Mouse (Mus musculus) urinary bladder, postnatal 10 days (tissue): Measurements from ENCODE around the gene Tango6.
"Not testable (repeated sequence)": the region's sequence is repeated elsewhere in the genome, so short reads cannot be mapped to it uniquely, and the experiment has no call there.

Source experiments
- DNase-seq: peaks from one replicate; pipeline ENCODE4 v3.0.0; 2022; ENCODE audit warnings: low spot score

The Tango6 gene

GRCm38 (mm10) chr8:106761317-106761716, 78.4 kb downstream of the Tango6 start:
- DNase-seq, result no peak

GRCm38 (mm10) chr8:106761867-106762523, 79.1 kb downstream of the Tango6 start:
- DNase-seq, result no peak

- DNase-seq, result no peak
Measured at GRCm38 (mm10) chr8:106764529-106764928, 81.7 kb downstream of the Tango6 start.

GRCm38 (mm10) chr8:106765570-106765969, 82.7 kb downstream of the Tango6 start:
- no peak for DNase-seq

DNA sequence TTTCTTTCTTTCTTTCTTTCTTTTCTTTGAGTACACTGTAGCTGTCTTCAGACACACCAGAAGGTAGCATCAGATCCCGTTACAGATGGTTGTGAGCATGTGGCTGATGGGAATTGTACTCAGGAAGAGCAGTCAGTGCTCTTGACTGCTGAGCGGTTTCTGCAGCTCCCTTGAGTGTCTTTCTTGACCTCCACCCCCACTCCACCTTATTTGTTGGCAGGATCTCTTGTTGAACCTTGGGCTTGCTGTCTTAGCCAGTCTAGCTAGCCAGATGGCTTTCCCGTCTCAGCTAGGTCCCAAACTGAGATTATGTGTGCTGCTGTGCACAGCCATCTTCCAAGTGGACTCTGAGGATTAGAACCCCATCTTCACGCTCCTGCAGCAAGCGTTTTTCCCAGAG, 83.9 kb downstream of the Tango6 start:
- no peak for DNase-seq

- no peak for DNase-seq
Measured at GRCm38 (mm10) chr8:106769147-106769805, 86.4 kb downstream of the Tango6 start.

- no peak for DNase-seq
Measured at GRCm38 (mm10) chr8:106770596-106771179, 87.8 kb downstream of the Tango6 start.

- DNase-seq, result no peak
Measured at GRCm38 (mm10) chr8:106772094-106772493, 89.2 kb downstream of the Tango6 start.

- DNase-seq, result no peak
Measured at GRCm38 (mm10) chr8:106772501-106772900, 89.6 kb downstream of the Tango6 start.

GRCm38 (mm10) chr8:106774567-106775320, 91.9 kb downstream of the Tango6 start:
- DNase-seq, result no peak

DNA sequence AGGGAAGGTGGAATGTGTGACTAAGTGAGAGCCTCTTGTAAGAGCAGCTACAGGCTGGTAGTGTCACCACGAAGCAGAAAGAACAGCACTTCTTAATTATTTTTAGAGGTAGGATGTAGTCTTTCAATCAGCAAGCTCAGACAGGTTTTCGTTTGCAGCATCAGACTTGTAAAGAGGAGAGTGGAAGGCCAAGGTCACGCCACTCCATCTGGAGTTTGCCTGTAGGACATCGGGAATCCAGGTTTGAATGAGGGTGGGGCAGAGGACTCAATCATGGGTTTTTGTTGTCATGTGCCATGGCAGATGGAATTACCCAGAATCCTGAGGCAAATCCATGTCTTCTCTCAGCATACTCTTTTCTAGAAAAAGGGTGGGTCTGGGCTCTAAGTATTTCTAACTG, 106.8 kb downstream of the Tango6 start:
- DNase-seq, result no peak

DNA sequence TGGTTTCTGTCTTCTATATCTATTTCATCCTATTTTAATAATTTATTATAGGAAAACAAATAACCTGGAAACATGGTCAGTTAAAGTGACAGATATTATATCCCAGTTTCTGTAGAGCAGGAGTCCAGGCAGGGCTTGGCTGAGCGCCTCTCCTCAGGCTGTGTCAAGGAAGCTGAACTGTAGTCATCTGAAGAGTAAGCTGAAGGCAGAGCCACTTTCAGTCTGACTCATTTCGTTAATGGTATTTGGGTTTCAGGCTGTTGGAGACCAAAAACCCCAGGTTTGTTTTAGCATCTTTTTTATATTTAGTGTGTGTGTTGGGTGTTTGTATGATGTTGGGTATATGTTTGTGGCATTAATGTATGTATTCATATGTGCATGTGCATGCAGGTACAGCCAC, 112.0 kb downstream of the Tango6 start:
- no peak for DNase-seq

GRCm38 (mm10) chr8:106799821-106800220, 117.0 kb downstream of the Tango6 start:
- no peak for DNase-seq

DNA sequence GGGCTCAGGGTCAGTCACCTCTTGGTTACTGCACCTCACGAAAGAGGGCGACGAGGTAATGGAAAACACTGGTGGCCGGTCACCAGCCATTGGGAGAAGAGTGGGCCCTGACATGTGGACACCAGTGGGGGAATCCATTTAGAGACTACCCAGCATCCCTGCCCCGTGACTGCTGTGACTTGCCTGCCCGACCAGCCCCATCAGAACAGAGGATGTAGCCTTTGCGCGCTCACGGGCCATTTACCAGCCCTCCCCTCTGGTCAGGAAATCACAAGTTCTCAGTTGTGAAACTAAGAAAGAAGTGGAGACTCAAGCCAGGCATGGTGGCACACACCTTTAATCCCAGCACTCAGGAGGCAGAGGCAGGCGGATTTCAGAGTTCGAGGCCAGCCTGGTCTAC, 118.4 kb downstream of the Tango6 start:
- no peak for DNase-seq

- DNase-seq, result not testable (repeated sequence)
Measured at GRCm38 (mm10) chr8:106802384-106803137, 119.7 kb downstream of the Tango6 start.

DNA sequence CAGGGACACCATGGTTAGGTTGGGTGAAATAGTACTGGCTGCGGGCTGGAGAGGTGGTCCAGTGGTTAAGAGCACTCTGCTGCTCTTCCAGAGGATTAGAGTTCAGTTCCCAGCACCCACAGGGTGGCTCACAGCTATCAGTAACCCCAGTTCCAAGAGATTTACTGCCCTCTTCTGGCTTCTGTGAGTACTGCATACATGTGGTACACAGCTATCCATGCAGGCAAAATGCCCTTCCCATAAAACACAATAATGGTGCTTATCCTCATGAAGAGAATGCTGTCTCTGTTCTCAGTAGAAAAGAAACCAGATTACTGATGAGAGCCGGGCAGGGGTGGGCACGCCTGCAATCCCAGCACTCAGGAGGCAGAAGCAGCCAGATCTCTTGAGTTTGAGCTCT, 123.0 kb downstream of the Tango6 start:
- no peak for DNase-seq

- DNase-seq, result no peak
Measured at GRCm38 (mm10) chr8:106807461-106807860, 124.6 kb downstream of the Tango6 start.

- no peak for DNase-seq
Measured at GRCm38 (mm10) chr8:106809726-106810125, 126.9 kb downstream of the Tango6 start.

- no peak for DNase-seq
Measured at GRCm38 (mm10) chr8:106810406-106810805, 127.5 kb downstream of the Tango6 start.

DNA sequence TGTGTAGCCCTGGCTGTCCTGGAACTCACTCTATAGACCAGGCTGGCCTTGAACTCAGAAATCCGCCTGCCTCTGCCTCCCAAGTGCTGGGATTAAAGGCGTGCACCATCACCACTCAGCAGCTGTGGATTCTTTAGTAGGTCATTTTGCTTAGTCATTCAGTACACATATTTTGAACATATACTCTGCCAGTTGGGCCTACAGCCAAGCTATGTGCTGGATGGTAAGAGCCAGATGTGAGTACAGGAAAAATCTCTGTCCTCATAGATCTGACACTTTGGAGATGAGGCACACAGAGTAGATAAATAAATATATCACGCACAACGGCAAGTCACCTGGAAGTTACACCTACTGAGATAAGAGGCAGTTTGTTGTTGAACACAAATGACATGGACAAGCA, 129.7 kb downstream of the Tango6 start:
- DNase-seq, result no peak

DNA sequence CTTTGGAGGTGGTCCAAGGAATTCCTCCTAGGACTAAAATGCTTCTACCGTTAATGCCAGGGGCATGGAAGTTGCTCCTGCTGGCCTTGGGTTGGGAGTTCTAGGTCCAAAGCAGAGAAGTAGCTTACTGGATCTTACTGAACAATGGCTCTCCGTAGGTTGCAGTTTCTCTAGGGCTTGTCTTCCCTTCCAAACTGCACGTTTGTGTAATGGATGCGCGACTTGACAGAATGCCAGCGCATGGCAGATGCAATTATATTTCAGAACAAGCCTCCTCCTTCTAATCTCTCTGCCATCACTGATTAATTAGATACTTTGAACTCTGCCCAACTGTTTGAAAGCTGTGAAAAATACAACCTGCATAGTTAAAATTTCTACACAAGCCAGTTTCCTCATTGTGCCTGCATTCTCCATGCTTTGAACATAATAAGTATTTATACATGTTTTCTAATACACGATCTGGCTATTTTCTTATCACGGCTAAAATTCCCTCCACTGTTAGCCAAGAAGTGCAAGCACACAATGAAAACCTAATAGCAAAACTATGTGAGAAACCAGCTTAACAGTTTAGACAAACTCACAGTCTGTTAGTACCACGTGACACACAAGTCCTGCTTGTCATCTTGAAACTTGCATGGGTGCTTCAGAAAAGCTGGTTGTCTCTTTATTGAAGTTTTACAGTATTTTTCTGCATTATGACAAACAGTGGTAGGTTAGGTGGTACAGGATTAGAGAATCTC, 133.7 kb downstream of the Tango6 start:
- DNase-seq, result no peak
